Mouse (Mus musculus): ENCODE data around the gene Rims1. TPM values are rescaled to one million over a fixed set of nuclear protein-coding genes. Genes with fewer than 3 reads are reported as not detected.

Rims1 gene
- polyA plus RNA-seq, 1 experiment from 2014 or later = 7.9 TPM

DNA sequence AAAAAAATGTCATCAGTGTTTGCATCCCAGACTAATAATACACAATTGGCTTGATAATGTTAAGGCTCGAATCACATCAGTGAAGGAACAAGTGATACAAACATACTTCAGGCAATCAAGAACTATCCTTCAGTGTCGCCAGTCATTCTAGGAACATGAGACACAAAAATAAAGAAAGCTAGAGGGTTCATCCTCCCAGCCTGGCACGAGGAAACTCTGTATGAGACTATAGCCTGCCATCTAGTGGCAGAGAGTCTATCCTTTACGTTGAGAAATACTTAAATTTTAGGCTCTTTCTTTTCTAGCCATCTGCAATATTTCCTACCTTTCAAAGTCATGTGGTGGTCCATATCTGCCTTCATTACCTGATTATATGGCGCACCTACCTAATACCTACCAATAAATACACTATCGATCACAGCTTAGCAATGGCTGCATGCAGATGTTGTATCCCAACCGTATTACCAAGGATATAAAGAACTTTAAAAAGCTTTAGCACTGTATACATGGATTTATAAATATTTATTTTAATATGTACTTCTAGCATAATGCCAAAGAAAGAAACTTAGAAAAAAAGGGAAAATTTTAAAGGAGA lies 318.4 kb downstream of the Rims1 start:
- Histone ChIP-seq H3K36me3 (ENCODE audit: control insufficient read depth, insufficient read depth, low read length) (no peaks in the 10 kb centered on the region), H3K27me3 (ENCODE audit: control insufficient read depth, insufficient read depth, low read length) (no peaks in the 10 kb centered on the region), H3K4me2 (replicated peaks; ENCODE audit: low read depth) (no peak overlapping the region), H3K4me1 (replicated peaks; ENCODE audit: control insufficient read depth, insufficient read depth) (no peaks in the 10 kb centered on the region), H3K9me3 (ENCODE audit: control insufficient read depth, low read length) (no peaks in the 10 kb centered on the region), H3K4me3 (ENCODE audit: low read depth, low read length) (no peak overlapping the region), H3K9ac (ENCODE audit: low read length) (no peak overlapping the region), H3K27ac (replicated peaks) (no peak overlapping the region)
- DNase-seq (ENCODE audit: low spot score) = no peak
- ATAC-seq (ENCODE audit: low FRiP score, low TSS enrichment) = no peak
- WGBS = 35% methylated on average over 7 of the region's 7 CpGs
- TF ChIP-seq EP300 (optimal IDR thresholded peaks at IDR 0.05) = no peak
- TF ChIP-seq CTCF (IDR thresholded peaks at IDR 0.05; ENCODE audit: low read depth) = peak; percentile 76

DNA sequence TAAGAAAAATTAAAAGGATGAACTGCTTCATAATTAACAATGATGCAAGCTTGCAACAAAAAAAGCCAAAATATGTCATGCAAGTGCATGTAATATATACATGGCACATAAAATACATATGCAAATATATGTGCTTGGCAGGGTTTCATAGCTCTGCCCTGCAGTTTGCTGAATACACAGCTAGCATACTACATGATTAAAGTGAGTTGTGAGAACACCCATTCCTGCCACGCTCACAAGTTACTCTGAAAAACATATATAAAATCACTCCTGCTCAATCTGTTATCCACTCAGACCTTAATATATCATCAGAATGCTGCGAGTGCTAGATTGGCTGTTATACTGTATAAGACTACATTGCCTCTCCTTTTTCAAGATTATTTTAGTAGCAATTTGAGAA lies 329.6 kb downstream of the Rims1 start:
- WGBS = 78% methylated on average over 2 of the region's 2 CpGs
- H3K4me3 ChIP-seq (ENCODE audit: low read depth, low read length) = no peak overlapping the region
- ATAC-seq (ENCODE audit: low FRiP score, low TSS enrichment) (no peak), DNase-seq (ENCODE audit: low spot score) (no peak)
- H3K27ac ChIP-seq (replicated peaks) = no peak overlapping the region
- no peak for TF ChIP-seq EP300 (optimal IDR thresholded peaks at IDR 0.05)
- TF ChIP-seq CTCF (IDR thresholded peaks at IDR 0.05; ENCODE audit: low read depth) = no peak
- H3K4me2 ChIP-seq (replicated peaks; ENCODE audit: low read depth) = no peak overlapping the region
- no peaks in the 10 kb centered on the region for H3K27me3 ChIP-seq (ENCODE audit: control insufficient read depth, insufficient read depth, low read length)
- H3K9me3 ChIP-seq (ENCODE audit: control insufficient read depth, low read length) = no peaks in the 10 kb centered on the region
- H3K36me3 ChIP-seq (ENCODE audit: control insufficient read depth, insufficient read depth, low read length) = no peaks in the 10 kb centered on the region
- no peaks in the 10 kb centered on the region for H3K4me1 ChIP-seq (replicated peaks; ENCODE audit: control insufficient read depth, insufficient read depth)
- no peak overlapping the region for H3K9ac ChIP-seq (ENCODE audit: low read length)

DNA sequence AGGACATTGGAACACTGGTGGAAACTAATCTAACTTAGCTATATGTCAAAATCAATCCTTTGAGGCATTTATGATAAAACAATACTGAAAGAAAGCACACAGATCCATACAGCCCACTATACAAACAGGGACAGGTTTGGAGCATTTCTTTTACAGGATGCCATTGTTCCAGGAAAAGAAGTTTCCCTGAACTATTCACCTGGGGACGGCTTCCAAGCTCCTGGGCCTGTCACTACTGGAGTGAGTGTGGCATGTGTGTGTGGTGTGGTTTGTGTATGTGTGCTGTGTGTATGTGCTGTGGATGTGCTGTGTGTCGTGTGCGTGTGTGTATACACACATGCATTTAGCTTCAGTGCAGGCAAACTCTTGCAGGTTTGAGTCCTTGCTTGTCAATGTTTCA lies 338.8 kb downstream of the Rims1 start:
- H3K27me3 ChIP-seq (ENCODE audit: control insufficient read depth, insufficient read depth, low read length) = no peaks in the 10 kb centered on the region
- no peaks in the 10 kb centered on the region for H3K4me1 ChIP-seq (replicated peaks; ENCODE audit: control insufficient read depth, insufficient read depth)
- TF ChIP-seq EP300 (optimal IDR thresholded peaks at IDR 0.05) = no peak
- no peak for TF ChIP-seq CTCF (IDR thresholded peaks at IDR 0.05; ENCODE audit: low read depth)
- no peak overlapping the region for H3K4me2 ChIP-seq (replicated peaks; ENCODE audit: low read depth)
- no peaks in the 10 kb centered on the region for H3K36me3 ChIP-seq (ENCODE audit: control insufficient read depth, insufficient read depth, low read length)
- DNase-seq (ENCODE audit: low spot score) (no peak), ATAC-seq (ENCODE audit: low FRiP score, low TSS enrichment) (no peak)
- H3K4me3 ChIP-seq (ENCODE audit: low read depth, low read length) = no peak overlapping the region
- WGBS = 69% methylated on average over 3 of the region's 3 CpGs
- no peaks in the 10 kb centered on the region for H3K9me3 ChIP-seq (ENCODE audit: control insufficient read depth, low read length)
- no peak overlapping the region for H3K27ac ChIP-seq (replicated peaks)
- H3K9ac ChIP-seq (ENCODE audit: low read length) = no peak overlapping the region

DNA sequence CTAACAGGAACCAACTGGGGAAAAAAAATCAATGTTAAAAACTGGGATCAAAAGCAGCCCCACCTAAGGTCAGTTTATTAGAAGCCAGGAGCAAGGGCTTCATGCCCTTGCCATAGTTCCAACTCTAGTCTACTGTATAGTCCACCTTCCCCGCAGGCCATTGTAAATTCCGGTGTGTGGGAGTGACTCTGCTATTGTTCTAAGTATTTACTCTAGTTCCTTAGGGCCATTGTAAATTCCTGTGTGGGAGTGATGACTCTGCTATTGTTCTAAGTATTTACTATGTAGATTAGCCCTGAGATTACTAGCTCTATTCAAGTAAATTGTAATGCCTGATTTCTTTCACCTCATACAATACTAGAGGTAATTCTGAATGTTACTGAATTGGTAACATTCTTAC lies 339.2 kb downstream of the Rims1 start:
- no peak for TF ChIP-seq CTCF (IDR thresholded peaks at IDR 0.05; ENCODE audit: low read depth)
- DNase-seq (ENCODE audit: low spot score) (no peak), ATAC-seq (ENCODE audit: low FRiP score, low TSS enrichment) (no peak)
- Histone ChIP-seq H3K4me2 (replicated peaks; ENCODE audit: low read depth) (no peak overlapping the region), H3K9me3 (ENCODE audit: control insufficient read depth, low read length) (no peaks in the 10 kb centered on the region), H3K36me3 (ENCODE audit: control insufficient read depth, insufficient read depth, low read length) (no peaks in the 10 kb centered on the region), H3K4me3 (ENCODE audit: low read depth, low read length) (no peak overlapping the region), H3K27ac (replicated peaks) (no peak overlapping the region), H3K27me3 (ENCODE audit: control insufficient read depth, insufficient read depth, low read length) (no peaks in the 10 kb centered on the region), H3K9ac (ENCODE audit: low read length) (no peak overlapping the region), H3K4me1 (replicated peaks; ENCODE audit: control insufficient read depth, insufficient read depth) (no peaks in the 10 kb centered on the region)
- 37% methylated on average over 2 of the region's 2 CpGs for WGBS

GRCm38 (mm10) chr1:22424020-22424419 lies 381.8 kb downstream of the Rims1 start:
- DNase-seq (ENCODE audit: low spot score) (no peak), ATAC-seq (ENCODE audit: low FRiP score, low TSS enrichment) (no peak)
- WGBS = 86% methylated on average over 2 of the region's 2 CpGs
- Histone ChIP-seq H3K9ac (ENCODE audit: low read length) (no peak overlapping the region), H3K27me3 (ENCODE audit: control insufficient read depth, insufficient read depth, low read length) (no peaks in the 10 kb centered on the region), H3K27ac (replicated peaks) (no peak overlapping the region), H3K9me3 (ENCODE audit: control insufficient read depth, low read length) (no peaks in the 10 kb centered on the region), H3K36me3 (ENCODE audit: control insufficient read depth, insufficient read depth, low read length) (no peaks in the 10 kb centered on the region), H3K4me2 (replicated peaks; ENCODE audit: low read depth) (no peak overlapping the region), H3K4me1 (replicated peaks; ENCODE audit: control insufficient read depth, insufficient read depth) (no peaks in the 10 kb centered on the region), H3K4me3 (ENCODE audit: low read depth, low read length) (no peak overlapping the region)
- TF ChIP-seq CTCF (IDR thresholded peaks at IDR 0.05; ENCODE audit: low read depth) (no peak), EP300 (optimal IDR thresholded peaks at IDR 0.05) (no peak)

GRCm38 (mm10) chr1:22422102-22422501 lies 383.7 kb downstream of the Rims1 start:
- no peaks in the 10 kb centered on the region for H3K4me1 ChIP-seq (replicated peaks; ENCODE audit: control insufficient read depth, insufficient read depth)
- no peaks in the 10 kb centered on the region for H3K9me3 ChIP-seq (ENCODE audit: control insufficient read depth, low read length)
- no peak for DNase-seq (ENCODE audit: low spot score)
- H3K27ac ChIP-seq (replicated peaks) = no peak overlapping the region
- H3K27me3 ChIP-seq (ENCODE audit: control insufficient read depth, insufficient read depth, low read length) = no peaks in the 10 kb centered on the region
- no peaks in the 10 kb centered on the region for H3K36me3 ChIP-seq (ENCODE audit: control insufficient read depth, insufficient read depth, low read length)
- no peak for TF ChIP-seq EP300 (optimal IDR thresholded peaks at IDR 0.05)
- no peak for TF ChIP-seq CTCF (IDR thresholded peaks at IDR 0.05; ENCODE audit: low read depth)
- WGBS = 67% methylated on average over 5 of the region's 5 CpGs
- H3K9ac ChIP-seq (ENCODE audit: low read length) = no peak overlapping the region
- no peak for ATAC-seq (ENCODE audit: low FRiP score, low TSS enrichment)
- H3K4me3 ChIP-seq (ENCODE audit: low read depth, low read length) = no peak overlapping the region
- H3K4me2 ChIP-seq (replicated peaks; ENCODE audit: low read depth) = no peak overlapping the region

Data from stomach, postnatal 0 days (tissue).